Mouse (Mus musculus) regulatory T cell (primary cell): Measurements from ENCODE around the gene C1s2.
"Not testable (repeated sequence)": the region's sequence is repeated elsewhere in the genome, so short reads cannot be mapped to it uniquely, and the experiment has no call there.

Experiments
- in situ Hi-C: fragments of 300-600 bp; cut with MboI, MseI; formaldehyde crosslinking; loops from one replicate; pipeline ENCODE4 v1.15.1; 2025; ENCODE audit warnings: high pct_unique_total_duplicates

C1s2 gene

GRCm38 (mm10) chr6:124635985-124636384 is at the start of gene C1s2:
Gene C1s2, minus strand, starts transcription at chr6:124636085.
- in situ Hi-C loops: not testable (repeated sequence)

GRCm38 (mm10) chr6:124683591-124684417 is 47.9 kb upstream of the C1s2 start:
- in situ Hi-C loops: no loop called here

- in situ Hi-C loops: not testable (repeated sequence)
Measured at GRCm38 (mm10) chr6:124682291-124682690, 46.4 kb upstream of the C1s2 start.

GRCm38 (mm10) chr6:124679486-124679885 is 43.6 kb upstream of the C1s2 start:
- in situ Hi-C loops: no loop called here

- in situ Hi-C loops: no loop called here
Measured at GRCm38 (mm10) chr6:124678769-124679168, 42.9 kb upstream of the C1s2 start.

- in situ Hi-C loops: no loop called here
Measured at GRCm38 (mm10) chr6:124676171-124676570, 40.3 kb upstream of the C1s2 start.

GRCm38 (mm10) chr6:124674591-124674990 is 38.7 kb upstream of the C1s2 start:
- in situ Hi-C loops: loop anchor here (5.0 kb wide), 1 partner anchor 808 kb away; no protein-coding TSS in a partner anchor

- in situ Hi-C loops: loop anchor here (5.0 kb wide), 1 partner anchor 809 kb away; no protein-coding TSS in a partner anchor
Measured at GRCm38 (mm10) chr6:124673619-124674018, 37.7 kb upstream of the C1s2 start.

- in situ Hi-C loops: loop anchor here (5.0 kb wide), 1 partner anchor 810 kb away; no protein-coding TSS in a partner anchor
Measured at GRCm38 (mm10) chr6:124672100-124672499, 36.2 kb upstream of the C1s2 start.

GRCm38 (mm10) chr6:124670281-124670900 is 34.5 kb upstream of the C1s2 start:
- in situ Hi-C loops: loop anchor here (5.0 kb wide), 1 partner anchor 812 kb away; no protein-coding TSS in a partner anchor

GRCm38 (mm10) chr6:124669234-124669859 is 33.5 kb upstream of the C1s2 start:
- in situ Hi-C loops: no loop called here

- in situ Hi-C loops: no loop called here
Measured at GRCm38 (mm10) chr6:124665011-124665410, 29.1 kb upstream of the C1s2 start.

- in situ Hi-C loops: loop anchor here (5.0 kb wide), 1 partner anchor 33 kb away; no protein-coding TSS in a partner anchor
Measured at GRCm38 (mm10) chr6:124664256-124664655, 28.4 kb upstream of the C1s2 start.

GRCm38 (mm10) chr6:124663424-124663795 is 27.5 kb upstream of the C1s2 start:
- in situ Hi-C loops: loop anchor here (5.0 kb wide), 1 partner anchor 34 kb away; no protein-coding TSS in a partner anchor

- in situ Hi-C loops: loop anchor here (5.0 kb wide), 1 partner anchor 35 kb away; no protein-coding TSS in a partner anchor
Measured at GRCm38 (mm10) chr6:124662477-124663423, 26.9 kb upstream of the C1s2 start, which contains the start of gene Lpcat3. Gene Lpcat3, plus strand, starts transcription at chr6:124663027.

- in situ Hi-C loops: loop anchor here (5.0 kb wide), 1 partner anchor 35 kb away; no protein-coding TSS in a partner anchor
Measured at GRCm38 (mm10) chr6:124661995-124662394, 26.1 kb upstream of the C1s2 start.

GRCm38 (mm10) chr6:124661156-124661806 is 25.4 kb upstream of the C1s2 start:
- in situ Hi-C loops: loop anchor here (5.0 kb wide), 1 partner anchor 36 kb away; no protein-coding TSS in a partner anchor

GRCm38 (mm10) chr6:124658067-124658466 is 22.2 kb upstream of the C1s2 start:
- in situ Hi-C loops: no loop called here

GRCm38 (mm10) chr6:124655893-124656292 is 20.0 kb upstream of the C1s2 start:
- in situ Hi-C loops: no loop called here

- in situ Hi-C loops: no loop called here
Measured at GRCm38 (mm10) chr6:124646394-124646793, 10.5 kb upstream of the C1s2 start.
